Mouse (Mus musculus): ENCODE results near the gene Lin37. TPM values are rescaled to one million over a fixed set of nuclear protein-coding genes. Genes with fewer than 3 reads are reported as not detected.

The Lin37 gene
- total and polyA plus RNA-seq, 3 experiments: 24.9 to 82.7 (median 78.0) TPM

DNA sequence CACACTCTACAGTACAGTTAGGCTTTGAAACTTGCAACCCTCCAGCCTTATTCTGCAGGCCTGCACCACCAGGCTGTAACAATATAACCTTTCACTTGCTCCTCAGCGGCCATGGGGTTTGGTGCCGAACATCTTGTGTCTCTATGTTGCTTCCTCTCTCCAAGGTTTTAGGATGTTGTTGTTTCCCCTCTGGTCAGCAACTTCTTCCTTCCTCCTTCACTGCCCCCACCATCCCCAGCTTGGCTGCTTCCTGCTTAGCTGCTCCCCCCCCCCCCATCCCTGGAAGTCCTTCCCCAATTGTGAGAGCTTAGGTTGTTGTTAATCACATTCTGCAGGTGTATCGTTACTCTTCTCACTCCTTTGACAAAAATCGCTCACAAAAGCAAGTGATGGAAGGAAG is 51.6 kb downstream of the Lin37 start:
- ATAC-seq (ENCODE audit: extremely low read depth, insufficient number of reproducible peaks, low FRiP score, poor library complexity, severe bottlenecking) (no peak), DNase-seq (ENCODE audit: low spot score) (no peak)
- H3K4me3 ChIP-seq (ENCODE audit: low read depth, low read length): no peak overlapping the region
- TF ChIP-seq GATA2 (IDR thresholded peaks at IDR 0.05; ENCODE audit: borderline replicate concordance, low read depth, low read length) (no peak), GATA1 (IDR thresholded peaks at IDR 0.05; ENCODE audit: borderline replicate concordance, low read length) (no peak), TAL1 (conservative IDR thresholded peaks at IDR 0.05; ENCODE audit: low read depth, low read length) (no peak), CTCF (IDR thresholded peaks at IDR 0.05; ENCODE audit: low read depth, low read length) (no peak), POLR2AphosphoS5 (IDR thresholded peaks at IDR 0.05; ENCODE audit: insufficient replicate concordance, low read depth, low read length) (no peak)
- no peaks in the 10 kb centered on the region for H3K9me3 ChIP-seq (replicated peaks)
- H3K4me1 ChIP-seq (ENCODE audit: insufficient read depth, low read depth, low read length): no peaks in the 10 kb centered on the region
- peaks cover 15% of the 10 kb centered on the region for H3K27me3 ChIP-seq (ENCODE audit: insufficient read depth, low read length)
- H3K36me3 ChIP-seq (replicated peaks): no peaks in the 10 kb centered on the region

Other genes starting within 250 kb of the Lin37 start
Only the 20 nearest of the 33 such genes appear.
- 3.0 and 4.5 TPM in 2 replicates for gene Nfkbid, start 138.1 kb downstream of the Lin37 start, total RNA-seq (2014; fragmentation: Nextera tagmentation)
- 0.98 and 2.1 TPM in 2 replicates for gene Nfkbid, start 138.1 kb downstream of the Lin37 start, total RNA-seq (2017)
- 4.8 TPM in 2 replicates for gene Nfkbid, start 138.1 kb downstream of the Lin37 start, polyA plus RNA-seq (2012)
- not detected in 2 replicates for gene Aplp1, start 114.3 kb downstream of the Lin37 start, total RNA-seq (2014; fragmentation: Nextera tagmentation)
- gene Aplp1, start 114.3 kb downstream of the Lin37 start, total RNA-seq (2017): 0.49 TPM in 1 of 2 replicates, not detected in the other
- gene Aplp1, start 114.3 kb downstream of the Lin37 start, polyA plus RNA-seq (2012): not detected in 2 replicates
- gene Kirrel2, start 102.1 kb downstream of the Lin37 start, total RNA-seq (2014; fragmentation: Nextera tagmentation): not detected in 2 replicates
- gene Kirrel2, start 102.1 kb downstream of the Lin37 start, total RNA-seq (2017): 0.35 TPM in 1 of 2 replicates, not detected in the other
- gene Kirrel2, start 102.1 kb downstream of the Lin37 start, polyA plus RNA-seq (2012): not detected in 2 replicates
- gene Nphs1, start 101.5 kb downstream of the Lin37 start, total RNA-seq (2014; fragmentation: Nextera tagmentation): not detected in 2 replicates
- 0.11 TPM in 1 of 2 replicates, not detected in the other for gene Nphs1, start 101.5 kb downstream of the Lin37 start, total RNA-seq (2017)
- gene Nphs1, start 101.5 kb downstream of the Lin37 start, polyA plus RNA-seq (2012): not detected in 2 replicates
- gene Prodh2, start 66.2 kb downstream of the Lin37 start, total RNA-seq (2014; fragmentation: Nextera tagmentation): not detected in 2 replicates
- gene Prodh2, start 66.2 kb downstream of the Lin37 start, total RNA-seq (2017): not detected in 2 replicates
- gene Prodh2, start 66.2 kb downstream of the Lin37 start, polyA plus RNA-seq (2012): not detected in 2 replicates
- gene Arhgap33, start 24.8 kb downstream of the Lin37 start, total RNA-seq (2014; fragmentation: Nextera tagmentation): 13.3 and 16.5 TPM in 2 replicates
- 5.0 and 5.3 TPM in 2 replicates for gene Arhgap33, start 24.8 kb downstream of the Lin37 start, total RNA-seq (2017)
- 40.3 and 51.4 TPM in 2 replicates for gene Arhgap33, start 24.8 kb downstream of the Lin37 start, polyA plus RNA-seq (2012)
- gene Hspb6, start 7.7 kb downstream of the Lin37 start, total RNA-seq (2014; fragmentation: Nextera tagmentation): 27.1 and 32.8 TPM in 2 replicates
- 3.9 and 4.9 TPM in 2 replicates for gene Hspb6, start 7.7 kb downstream of the Lin37 start, total RNA-seq (2017)
- 11.2 and 12.1 TPM in 2 replicates for gene Hspb6, start 7.7 kb downstream of the Lin37 start, polyA plus RNA-seq (2012)
- 18.6 and 20.2 TPM in 2 replicates for gene Proser3, start 7.5 kb downstream of the Lin37 start, total RNA-seq (2014; fragmentation: Nextera tagmentation)
- 4.2 and 7.4 TPM in 2 replicates for gene Proser3, start 7.5 kb downstream of the Lin37 start, total RNA-seq (2017)
- 19.7 and 20.5 TPM in 2 replicates for gene Proser3, start 7.5 kb downstream of the Lin37 start, polyA plus RNA-seq (2012)
- gene U2af1l4, start 3.5 kb upstream of the Lin37 start, total RNA-seq (2014; fragmentation: Nextera tagmentation): 16.1 and 42.5 TPM in 2 replicates
- 62.9 and 74.1 TPM in 2 replicates for gene U2af1l4, start 3.5 kb upstream of the Lin37 start, total RNA-seq (2017)
- gene U2af1l4, start 3.5 kb upstream of the Lin37 start, polyA plus RNA-seq (2012): 47.3 and 71.2 TPM in 2 replicates
- 3.9 and 4.4 TPM in 2 replicates for gene Gm49396, start 3.5 kb upstream of the Lin37 start, total RNA-seq (2014; fragmentation: Nextera tagmentation)
- gene Gm49396, start 3.5 kb upstream of the Lin37 start, total RNA-seq (2017): 4.7 and 5.8 TPM in 2 replicates
- gene Gm49396, start 3.5 kb upstream of the Lin37 start, polyA plus RNA-seq (2012): 2.5 and 2.6 TPM in 2 replicates
- gene Psenen, start 3.8 kb upstream of the Lin37 start, total RNA-seq (2014; fragmentation: Nextera tagmentation): 246 and 298 TPM in 2 replicates
- 134 and 142 TPM in 2 replicates for gene Psenen, start 3.8 kb upstream of the Lin37 start, total RNA-seq (2017)
- 26.1 and 31.8 TPM in 2 replicates for gene Psenen, start 3.8 kb upstream of the Lin37 start, polyA plus RNA-seq (2012)
- 1.8 TPM in 1 of 2 replicates, not detected in the other for gene Igflr1, start 5.6 kb upstream of the Lin37 start, total RNA-seq (2014; fragmentation: Nextera tagmentation)
- gene Igflr1, start 5.6 kb upstream of the Lin37 start, total RNA-seq (2017): 0.70 TPM in 1 of 2 replicates, not detected in the other
- 4.8 and 6.3 TPM in 2 replicates for gene Igflr1, start 5.6 kb upstream of the Lin37 start, polyA plus RNA-seq (2012)
- gene Kmt2b, start 28.9 kb upstream of the Lin37 start, total RNA-seq (2014; fragmentation: Nextera tagmentation): 133 and 142 TPM in 2 replicates
- 9.2 and 11.3 TPM in 2 replicates for gene Kmt2b, start 28.9 kb upstream of the Lin37 start, total RNA-seq (2017)
- gene Kmt2b, start 28.9 kb upstream of the Lin37 start, polyA plus RNA-seq (2012): 97.4 and 99.2 TPM in 2 replicates
- gene Zbtb32, start 39.1 kb upstream of the Lin37 start, total RNA-seq (2014; fragmentation: Nextera tagmentation): not detected in 2 replicates
- 0.05 and 0.58 TPM in 2 replicates for gene Zbtb32, start 39.1 kb upstream of the Lin37 start, total RNA-seq (2017)
- gene Zbtb32, start 39.1 kb upstream of the Lin37 start, polyA plus RNA-seq (2012): 0.23 and 0.30 TPM in 2 replicates
- gene Upk1a, start 53.0 kb upstream of the Lin37 start, total RNA-seq (2014; fragmentation: Nextera tagmentation): 1.6 and 15.0 TPM in 2 replicates
- 0.29 and 0.82 TPM in 2 replicates for gene Upk1a, start 53.0 kb upstream of the Lin37 start, total RNA-seq (2017)
- 0.98 and 1.4 TPM in 2 replicates for gene Upk1a, start 53.0 kb upstream of the Lin37 start, polyA plus RNA-seq (2012)
- 200 and 256 TPM in 2 replicates for gene Cox6b1, start 66.3 kb upstream of the Lin37 start, total RNA-seq (2014; fragmentation: Nextera tagmentation)
- gene Cox6b1, start 66.3 kb upstream of the Lin37 start, total RNA-seq (2017): 820 and 835 TPM in 2 replicates
- 51.7 and 147 TPM in 2 replicates for gene Cox6b1, start 66.3 kb upstream of the Lin37 start, polyA plus RNA-seq (2012)
- gene Etv2, start 76.0 kb upstream of the Lin37 start, total RNA-seq (2014; fragmentation: Nextera tagmentation): not detected in 2 replicates
- gene Etv2, start 76.0 kb upstream of the Lin37 start, total RNA-seq (2017): not detected in 2 replicates
- not detected in 2 replicates for gene Etv2, start 76.0 kb upstream of the Lin37 start, polyA plus RNA-seq (2012)
- 46.4 and 47.9 TPM in 2 replicates for gene Rbm42, start 90.5 kb upstream of the Lin37 start, total RNA-seq (2014; fragmentation: Nextera tagmentation)
- 42.9 and 51.9 TPM in 2 replicates for gene Rbm42, start 90.5 kb upstream of the Lin37 start, total RNA-seq (2017)
- 235 and 293 TPM in 2 replicates for gene Rbm42, start 90.5 kb upstream of the Lin37 start, polyA plus RNA-seq (2012)
- gene Haus5, start 105.2 kb upstream of the Lin37 start, total RNA-seq (2014; fragmentation: Nextera tagmentation): 46.7 and 58.4 TPM in 2 replicates
- gene Haus5, start 105.2 kb upstream of the Lin37 start, total RNA-seq (2017): 24.2 and 25.5 TPM in 2 replicates
- gene Haus5, start 105.2 kb upstream of the Lin37 start, polyA plus RNA-seq (2012): 32.2 and 40.4 TPM in 2 replicates
- gene Pmis2, start 111.8 kb upstream of the Lin37 start, total RNA-seq (2014; fragmentation: Nextera tagmentation): not detected in 2 replicates
- not detected in 2 replicates for gene Pmis2, start 111.8 kb upstream of the Lin37 start, total RNA-seq (2017)
- not detected in 2 replicates for gene Pmis2, start 111.8 kb upstream of the Lin37 start, polyA plus RNA-seq (2012)

Data from G1E (cell line).